Mouse (Mus musculus) liver, postnatal 0 days (tissue): ENCODE data around the gene Stt3b. TPM values are rescaled to one million over a fixed set of nuclear protein-coding genes. Genes with fewer than 3 reads are reported as not detected.
"Not testable (repeated sequence)": the region's sequence is repeated elsewhere in the genome, so short reads cannot be mapped to it uniquely, and the experiment has no call there.

Experiments used
- ATAC-seq: fragments of 200-750 bp; cut with Nextera tagmentation; 2 replicates; pipeline ENCODE4 v1.8.0; 2017; ENCODE audit warnings: mild to moderate bottlenecking, moderate library complexity
- DNase-seq: peaks from one replicate; pipeline ENCODE4 v3.0.0-alpha.2; 2016
- H3K27ac ChIP-seq: fragments of 300-500 bp; sonication (generic); 2 replicates; pipeline ENCODE4 v1.5.1; 2014; ENCODE audit warnings: antibody characterized with exemption, moderate library complexity, mild to moderate bottlenecking, low read depth
- H3K27me3 ChIP-seq: fragments of 300-500 bp; sonication (generic); 2 replicates; pipeline ENCODE4 v1.6.1; 2014; ENCODE audit warnings: low read length, control low read depth, mixed read lengths; ENCODE audit not compliant: insufficient read depth
- H3K36me3 ChIP-seq: fragments of 300-500 bp; sonication (generic); replicated peaks from 2 replicates; pipeline ENCODE4 v1.6.1; 2014; ENCODE audit warnings: mild to moderate bottlenecking, control low read depth, low read length, moderate library complexity, mixed read lengths; ENCODE audit not compliant: insufficient read depth
- H3K4me1 ChIP-seq: fragments of 300-500 bp; sonication (generic); 2 replicates; pipeline ENCODE4 v1.6.1; 2014; ENCODE audit warnings: antibody characterized with exemption, mild to moderate bottlenecking, control low read depth; ENCODE audit not compliant: insufficient read depth
- H3K4me2 ChIP-seq: fragments of 300-500 bp; sonication (generic); 2 replicates; pipeline ENCODE4 v1.6.1; 2014; ENCODE audit warnings: low read depth, mild to moderate bottlenecking, low read length, moderate library complexity, mixed read lengths
- H3K4me3 ChIP-seq: fragments of 300-500 bp; sonication (generic); 2 replicates; pipeline ENCODE4 v1.5.1; 2014; ENCODE audit warnings: low read depth, low read length
- H3K9ac ChIP-seq: fragments of 300-500 bp; sonication (generic); replicated peaks from 2 replicates; pipeline ENCODE4 v1.6.1; 2014; ENCODE audit warnings: mild to moderate bottlenecking, moderate library complexity
- H3K9me3 ChIP-seq: fragments of 300-500 bp; sonication (generic); 2 replicates; pipeline ENCODE4 v1.6.1; 2016; ENCODE audit warnings: mild to moderate bottlenecking, control low read depth, low read length, mixed read lengths
- CTCF ChIP-seq: sonication (generic); IDR thresholded peaks from 2 replicates; pipeline ENCODE4 v1.5.1; 2016; ENCODE audit warnings: antibody characterized with exemption, low read depth
- EP300 ChIP-seq: IDR thresholded peaks from 2 replicates; pipeline ENCODE4 v1.6.1; 2016; ENCODE audit warnings: antibody characterized with exemption, low read depth, mild to moderate bottlenecking
- WGBS: fragments of 180-500 bp; shearing (Covaris S2); extraction: QIAGEN DNeasy Blood & Tissue Kit; methylation state at CpG from one replicate; pipeline ENCODE4 v1.1.7; 2014; ENCODE audit not compliant: insufficient replicate concordance; 5-methylcytosine and 5-hydroxymethylcytosine counted together
- polyA plus RNA-seq: library from polyadenylated mRNA; unstranded; fragments of >200 nt; fragmentation: Nextera tagmentation; extraction: Ambion mirVana; gene quantifications from 2 replicates; pipeline ENCODE4 v1.2.1, GENCODE M21; 2015

Stt3b gene
- polyA plus RNA-seq, 1 experiment from 2014 or later: 43.8 TPM

GRCm38 (mm10) chr9:115287774-115288434, 22.3 kb downstream of the Stt3b start:
- Histone ChIP-seq H3K4me2 (no peak overlapping the region), H3K9ac (no peak overlapping the region), H3K9me3 (no peaks in the 10 kb centered on the region), H3K27ac (no peak overlapping the region), H3K4me1 (peaks cover 19% of the 10 kb centered on the region), H3K4me3 (no peak overlapping the region), H3K27me3 (no peaks in the 10 kb centered on the region), H3K36me3 (no peaks in the 10 kb centered on the region)
- ATAC-seq: peak; percentile 72
- DNase-seq: no peak
- WGBS: 83% methylated on average over 6 of the region's 6 CpGs
- TF ChIP-seq EP300 (no peak), CTCF (no peak)

GRCm38 (mm10) chr9:115284385-115284784, 25.8 kb downstream of the Stt3b start:
- Histone ChIP-seq H3K9me3 (no peaks in the 10 kb centered on the region), H3K36me3 (peaks cover 2% of the 10 kb centered on the region), H3K4me1 (peaks cover 19% of the 10 kb centered on the region), H3K9ac (no peak overlapping the region), H3K27ac (no peak overlapping the region), H3K4me2 (no peak overlapping the region), H3K27me3 (no peaks in the 10 kb centered on the region), H3K4me3 (no peak overlapping the region)
- ATAC-seq (no peak), DNase-seq (no peak)
- WGBS: 70% methylated on average over 4 of the region's 4 CpGs
- TF ChIP-seq CTCF: no peak
- no peak for TF ChIP-seq EP300

- WGBS: 83% methylated on average over 4 of the region's 4 CpGs
- no peak overlapping the region for H3K4me2 ChIP-seq
- TF ChIP-seq CTCF: no peak
- TF ChIP-seq EP300: no peak
Measured at GRCm38 (mm10) chr9:115283403-115283802, 26.8 kb downstream of the Stt3b start.

DNA sequence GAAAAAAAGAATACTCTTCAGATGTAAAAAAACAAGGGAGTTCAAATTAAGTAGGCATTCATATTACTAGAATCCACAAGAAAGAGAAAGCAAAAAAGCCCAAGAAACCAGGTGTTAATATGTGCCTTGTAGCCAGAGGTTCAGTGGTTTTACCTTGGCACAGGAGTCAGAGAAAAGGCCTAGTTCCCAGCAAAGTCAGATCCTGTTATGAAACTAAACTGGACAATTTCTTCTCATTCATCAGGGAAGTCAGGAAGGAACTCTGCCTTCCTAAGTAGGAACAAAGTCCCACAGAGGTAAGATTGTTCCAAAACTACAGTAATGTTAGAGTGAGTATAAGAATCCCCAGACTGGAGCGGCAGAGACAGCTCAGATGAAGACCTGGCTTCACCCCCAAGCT, 31.6 kb downstream of the Stt3b start:
- Histone ChIP-seq H3K4me2 (no peak overlapping the region), H3K9me3 (no peaks in the 10 kb centered on the region), H3K4me1 (peaks cover 6% of the 10 kb centered on the region; the same call in 1 of the 2 replicates), H3K4me3 (no peak overlapping the region), H3K27ac (no peak overlapping the region), H3K9ac (no peak overlapping the region), H3K27me3 (no peaks in the 10 kb centered on the region), H3K36me3 (peaks cover 33% of the 10 kb centered on the region)
- no peak for DNase-seq
- no peak for TF ChIP-seq CTCF
- TF ChIP-seq EP300: no peak
- 98% methylated on average over 1 of the region's 1 CpGs for WGBS
- ATAC-seq: no peak

More at GRCm38 (mm10) chr9:115283403-115283802, 26.8 kb downstream of the Stt3b start:
- Histone ChIP-seq H3K36me3 (peaks cover 10% of the 10 kb centered on the region), H3K4me1 (peaks cover 19% of the 10 kb centered on the region), H3K9me3 (no peaks in the 10 kb centered on the region), H3K27ac (no peak overlapping the region), H3K27me3 (no peaks in the 10 kb centered on the region), H3K4me3 (no peak overlapping the region), H3K9ac (no peak overlapping the region)
- DNase-seq: no peak
- ATAC-seq: no peak

DNA sequence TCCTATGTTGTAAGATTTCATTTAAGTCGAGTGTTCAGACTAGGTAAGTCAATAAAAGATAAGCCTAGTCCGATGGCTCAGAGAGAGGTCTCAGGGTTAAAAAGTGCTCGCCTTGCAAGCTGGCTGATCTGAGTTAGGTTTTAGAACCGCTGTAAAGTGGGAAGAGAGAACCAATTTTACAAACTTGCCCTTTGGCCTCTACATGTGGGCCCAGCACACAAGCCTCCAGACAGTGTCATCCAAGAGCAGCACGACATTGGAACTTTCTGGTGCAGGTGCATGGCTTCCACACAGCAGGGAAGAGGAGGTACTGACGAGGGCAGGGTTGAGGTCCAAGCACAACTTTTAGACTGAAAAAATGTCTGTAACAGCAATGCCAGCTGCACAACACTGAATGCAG, 35.4 kb downstream of the Stt3b start:
- ATAC-seq (peak; percentile 35), DNase-seq (no peak)
- WGBS: 66% methylated on average over 6 of the region's 6 CpGs
- H3K4me2 ChIP-seq: no peak overlapping the region
- no peak overlapping the region for H3K27ac ChIP-seq
- no peak overlapping the region for H3K9ac ChIP-seq
- peaks cover 3% of the 10 kb centered on the region; the same call in 1 of the 2 replicates for H3K4me1 ChIP-seq
- no peak for TF ChIP-seq EP300
- no peak for TF ChIP-seq CTCF
- no peaks in the 10 kb centered on the region for H3K9me3 ChIP-seq
- no peak overlapping the region for H3K4me3 ChIP-seq
- H3K36me3 ChIP-seq: peaks cover 37% of the 10 kb centered on the region
- no peaks in the 10 kb centered on the region for H3K27me3 ChIP-seq

- no peak for TF ChIP-seq EP300
- no peak for TF ChIP-seq CTCF
- no peak for DNase-seq
- H3K4me1 ChIP-seq: peaks cover 3% of the 10 kb centered on the region; the same call in 1 of the 2 replicates
- peaks cover 25% of the 10 kb centered on the region for H3K36me3 ChIP-seq
- H3K27me3 ChIP-seq: no peaks in the 10 kb centered on the region
- peak; percentile 52 for ATAC-seq
- H3K9me3 ChIP-seq: no peaks in the 10 kb centered on the region
- H3K4me2 ChIP-seq: no peak overlapping the region
- WGBS: 75% methylated on average over 7 of the region's 7 CpGs
- H3K4me3 ChIP-seq: no peak overlapping the region
- no peak overlapping the region for H3K27ac ChIP-seq
- no peak overlapping the region for H3K9ac ChIP-seq
Measured at GRCm38 (mm10) chr9:115273095-115273649, 37.0 kb downstream of the Stt3b start.

GRCm38 (mm10) chr9:115272451-115272850, 37.8 kb downstream of the Stt3b start:
- not testable (repeated sequence) for H3K9ac ChIP-seq, ATAC-seq, H3K9me3 ChIP-seq, H3K4me3 ChIP-seq, H3K27ac ChIP-seq, H3K4me1 ChIP-seq, H3K4me2 ChIP-seq, H3K27me3 ChIP-seq, DNase-seq
- WGBS: 70% methylated on average over 1 of the region's 5 CpGs
- peaks cover 20% of the 10 kb centered on the region for H3K36me3 ChIP-seq
